Mouse (Mus musculus) kidney, adult 2 months (tissue): ENCODE results near the gene Plxna4.

Experiments used
- CTCF ChIP-seq: fragments of 200-500 bp; conservative IDR thresholded peaks from 2 replicates; pipeline ENCODE4 v1.5.1; 2011; ENCODE audit warnings: low read depth, mild to moderate bottlenecking, control low read depth, low read length, moderate library complexity, mixed read lengths; ENCODE audit not compliant: insufficient read depth, insufficient read length
- POLR2A ChIP-seq: fragments of 200-500 bp; IDR thresholded peaks from one replicate; pipeline ENCODE4 v1.6.1; 2011; ENCODE audit warnings: low read depth, low read length, control low read depth

GRCm38 (mm10) chr6:32407574-32408185, 180.3 kb downstream of the Plxna4 start:
- TF ChIP-seq POLR2A (no peak), CTCF (no peak)
